Mouse (Mus musculus): ENCODE measurements at regions not wholly inside any gene's neighbourhood (a gene's known extent, or its start where the extent isn't known, plus 50 kb on each side); places are given as distances from the start of the nearest gene placed in this dataset.

DNA sequence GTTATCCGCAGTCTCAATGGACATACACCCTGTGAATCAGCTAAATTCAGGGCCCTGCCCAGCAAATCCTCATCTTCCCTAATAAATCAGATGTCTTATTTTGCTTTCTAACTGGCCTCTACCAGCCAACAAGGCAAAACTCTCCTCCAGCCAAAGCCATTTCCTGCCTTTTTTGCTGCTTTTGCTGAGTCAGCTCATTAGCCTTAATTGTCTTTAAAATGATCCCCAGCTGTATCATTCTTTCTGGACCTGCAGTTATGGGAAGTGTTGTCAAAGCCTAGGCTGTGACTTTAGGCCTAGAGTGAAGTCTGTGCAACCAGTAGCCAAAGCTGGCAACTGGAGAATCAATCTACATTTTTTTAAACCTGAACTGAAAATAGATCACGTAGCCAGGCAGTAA lies 81.4 kb downstream of the Mtpn start:
- DNase-seq = no peak

DNA sequence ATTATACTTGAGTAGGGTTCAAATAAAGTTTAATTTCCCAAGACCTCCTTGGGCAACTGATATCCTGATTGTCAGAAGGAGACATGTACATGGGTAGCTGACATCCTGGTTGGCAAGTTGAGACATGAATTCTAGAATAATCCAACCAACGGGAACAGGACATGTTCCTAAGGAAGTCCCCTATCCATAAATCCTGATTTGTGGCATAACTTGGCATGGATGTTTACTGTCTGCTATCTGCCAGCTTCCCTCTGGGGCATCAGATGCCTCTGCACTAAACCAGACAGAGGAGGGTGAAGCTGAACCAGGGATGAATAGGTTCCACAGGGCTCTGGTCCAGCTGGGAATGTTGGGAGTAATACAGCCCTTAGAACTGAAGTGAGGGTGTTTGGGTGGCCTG lies 94.7 kb downstream of the Mtpn start:
- no peak for DNase-seq

DNA sequence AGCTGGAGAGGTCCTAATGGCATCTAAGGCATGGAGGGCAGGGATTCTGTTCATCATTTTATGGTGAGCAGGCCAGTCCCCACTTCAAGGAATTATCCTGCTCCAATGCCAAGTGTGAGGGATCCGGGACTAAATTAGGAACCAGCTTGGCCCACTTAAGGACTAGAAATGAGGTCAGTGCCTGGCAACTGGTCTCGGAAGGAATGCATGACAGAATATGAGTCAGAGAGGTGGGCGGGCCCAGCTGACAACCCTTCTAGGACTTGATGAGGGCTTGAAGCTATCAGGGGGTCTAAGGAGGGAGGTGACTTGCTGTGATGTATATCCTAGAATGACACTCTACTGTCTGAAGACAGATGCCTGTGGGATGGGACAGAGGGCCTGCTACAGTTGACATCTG lies 100.4 kb upstream of the Fam180a start:
- peak; percentile 19 to 27 for DNase-seq

DNA sequence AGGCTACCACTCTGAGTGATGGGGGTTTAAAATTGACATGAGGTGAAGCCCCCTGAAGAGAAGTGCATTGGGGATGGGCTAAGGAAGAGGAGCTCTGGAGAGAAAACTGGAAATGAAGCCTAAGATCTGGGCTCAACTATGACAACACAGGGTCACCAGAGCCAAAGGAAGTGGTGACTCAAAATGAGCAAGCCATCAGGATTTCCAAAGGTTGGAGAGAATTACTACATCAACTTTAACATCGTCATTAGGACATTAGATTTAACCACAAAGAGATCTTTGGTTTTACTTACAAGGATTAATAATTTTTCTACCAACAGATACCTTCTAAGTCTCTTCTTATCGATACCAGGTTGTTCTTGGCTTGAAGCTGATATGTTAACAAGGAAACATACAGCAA lies 98.6 kb upstream of the Fam180a start:
- no peak for DNase-seq

DNA sequence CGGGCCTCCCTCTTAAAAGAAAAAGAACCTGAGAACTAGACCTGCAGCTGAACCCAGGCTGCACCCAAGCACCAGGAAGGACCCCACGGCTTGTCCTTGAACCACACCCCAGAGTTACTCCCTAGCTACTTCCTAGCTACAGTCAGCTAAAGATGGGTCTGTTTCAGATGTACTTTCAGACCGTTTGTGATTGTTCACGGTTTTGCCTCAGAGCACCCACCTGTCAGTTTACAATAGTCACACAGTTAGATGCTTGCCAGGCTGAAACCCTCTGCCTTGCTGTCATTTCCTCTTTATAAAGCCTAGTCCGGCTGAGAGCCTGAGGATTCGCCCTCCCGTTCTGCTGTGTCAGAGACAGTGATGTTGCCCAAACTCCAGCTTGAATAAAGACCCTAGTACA lies 95.0 kb upstream of the Fam180a start:
- no peak for DNase-seq

DNA sequence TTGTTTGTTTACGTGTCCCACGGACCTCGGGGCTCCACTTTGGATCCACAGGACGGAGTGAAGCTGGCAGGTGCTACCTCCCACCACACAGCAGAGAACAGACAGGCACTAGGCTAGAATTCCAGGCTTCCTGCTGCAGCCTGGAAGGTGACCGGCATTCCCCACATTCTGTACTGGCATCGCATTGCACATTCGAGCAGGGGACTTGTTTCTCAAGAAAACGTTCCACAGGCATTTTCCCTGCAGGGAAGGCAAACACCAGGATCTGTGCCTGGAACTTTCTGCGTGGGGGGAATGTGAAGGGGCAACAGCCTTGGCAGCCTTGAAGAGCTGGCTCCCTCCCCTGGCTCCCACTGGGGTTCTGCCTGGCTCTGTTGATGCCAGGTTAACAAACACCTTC lies 79.1 kb upstream of the Fam180a start:
- no peak for DNase-seq

DNA sequence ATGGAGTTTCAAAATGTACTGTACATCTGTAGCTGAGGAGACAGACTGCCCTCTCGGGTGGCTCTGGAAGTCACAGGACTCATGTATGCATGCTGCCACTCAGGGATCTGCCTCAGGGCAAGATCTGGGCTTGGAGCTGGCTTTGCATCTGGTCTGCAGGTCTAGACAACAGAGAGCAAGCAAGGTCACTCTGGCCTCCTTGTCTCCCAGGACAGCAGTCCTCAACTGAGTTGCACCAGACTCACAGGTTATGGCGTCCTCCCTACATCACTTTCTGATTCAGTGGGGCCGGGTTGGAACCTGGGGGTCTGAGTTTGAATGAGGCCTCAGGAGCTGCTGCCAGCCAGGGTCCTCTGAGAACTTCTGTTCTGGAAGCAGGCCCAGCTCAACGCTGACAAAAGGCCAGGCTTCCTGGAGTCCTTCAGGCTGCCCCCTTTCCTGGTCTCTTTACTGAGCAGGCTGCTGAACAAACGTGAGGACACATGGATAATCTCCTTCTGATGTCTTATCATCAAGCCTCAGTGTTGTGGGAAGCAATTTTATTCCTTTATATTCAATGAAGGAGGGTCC lies 77.5 kb upstream of the Fam180a start:
- no peak for DNase-seq

DNA sequence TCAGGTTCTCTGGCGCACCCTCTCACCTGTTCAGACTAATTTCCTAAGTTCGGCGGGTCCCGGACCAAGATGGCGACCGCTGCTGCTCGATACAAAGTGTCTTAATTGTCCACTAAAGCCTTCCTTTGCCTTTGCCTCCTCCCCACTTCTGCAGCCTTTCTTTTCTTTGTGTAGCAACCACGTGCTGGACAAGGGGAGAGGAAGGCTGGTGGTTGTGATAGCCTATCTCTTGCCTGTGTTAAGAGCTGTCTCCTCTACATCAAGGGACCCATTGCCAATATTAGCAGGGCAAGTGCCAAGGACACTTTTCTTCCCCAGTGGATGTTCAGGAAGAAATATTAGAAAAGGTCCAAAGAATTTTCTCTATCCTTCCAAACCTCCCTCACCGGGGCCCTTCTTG lies 69.8 kb upstream of the Fam180a start:
- no peak for DNase-seq

DNA sequence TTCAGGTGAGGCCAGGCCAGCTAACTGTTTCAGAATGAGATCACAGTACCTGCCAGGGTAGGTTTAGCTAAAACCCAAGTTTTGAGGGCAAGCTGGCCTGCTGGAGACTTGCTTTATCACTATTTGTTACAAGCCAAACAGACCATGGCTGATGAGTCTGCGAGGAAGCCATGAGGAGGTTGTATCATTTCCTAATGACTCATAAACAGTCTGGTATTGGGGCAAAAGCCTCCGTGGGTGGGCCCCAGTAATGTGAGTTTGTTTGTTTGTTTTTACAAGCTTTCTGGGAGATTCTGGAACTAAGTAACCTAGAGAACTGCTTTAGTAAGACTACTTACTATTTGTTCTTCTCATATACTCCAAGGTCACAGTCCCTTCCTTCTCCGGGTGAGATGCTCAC lies 62.9 kb upstream of the Fam180a start:
- DNase-seq = no peak

DNA sequence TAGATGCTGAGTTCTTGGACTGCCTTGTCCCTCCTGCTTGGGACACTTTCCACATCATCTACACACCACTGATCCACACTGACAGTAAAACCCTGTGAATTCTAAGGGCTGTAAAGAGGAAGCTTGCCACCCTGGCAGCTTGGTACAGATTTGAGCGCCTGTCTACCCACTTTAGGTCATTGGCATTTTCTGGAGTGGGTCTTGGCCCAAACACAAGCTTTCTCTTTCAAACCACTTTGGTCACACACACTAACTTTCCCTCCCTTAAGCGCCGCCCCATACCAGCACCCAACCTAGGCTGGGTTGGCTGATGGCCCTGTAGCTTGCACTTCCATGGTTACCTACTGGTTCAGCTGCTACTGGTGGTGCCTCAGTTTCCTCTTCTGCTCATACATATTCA lies 55.6 kb upstream of the Fam180a start:
- no peak for DNase-seq

DNA sequence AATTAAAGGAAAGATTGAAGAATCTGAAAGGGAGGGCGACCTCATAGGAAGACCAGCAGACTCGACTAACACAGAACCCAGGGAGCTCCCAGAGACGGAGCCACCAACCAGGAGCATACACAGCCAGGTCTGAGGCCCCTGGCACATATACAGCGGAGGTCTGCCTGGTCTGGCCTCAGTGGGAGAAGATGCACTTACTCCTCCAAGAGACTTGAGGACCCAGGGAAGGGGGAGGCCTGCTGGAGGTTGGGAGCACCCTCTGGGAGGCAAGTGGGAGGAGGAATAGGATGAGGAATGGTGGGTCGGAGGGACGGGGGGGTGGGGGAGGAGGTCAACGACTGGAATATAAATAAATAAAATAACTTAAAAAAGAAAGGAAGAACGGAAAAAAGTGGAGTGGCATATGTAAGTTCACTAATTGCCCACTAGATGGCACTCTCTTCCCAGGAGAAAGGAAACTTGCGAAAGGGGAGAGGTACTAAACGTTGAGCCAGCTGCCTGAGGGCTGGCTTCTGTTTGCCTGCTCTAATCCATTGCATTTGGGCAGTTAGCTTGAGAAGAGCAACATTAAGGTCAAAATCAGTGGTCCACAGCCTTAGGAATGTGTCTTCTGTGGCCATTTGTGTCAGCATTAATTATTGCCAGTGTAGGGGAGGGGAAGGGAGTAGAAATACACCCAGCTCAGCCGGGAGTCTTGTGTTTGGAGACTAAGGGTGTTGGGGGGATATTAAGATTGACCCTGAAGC lies 55.0 kb upstream of the Fam180a start:
- peak in 1 of 2 experiments; percentile 31 for DNase-seq

DNA sequence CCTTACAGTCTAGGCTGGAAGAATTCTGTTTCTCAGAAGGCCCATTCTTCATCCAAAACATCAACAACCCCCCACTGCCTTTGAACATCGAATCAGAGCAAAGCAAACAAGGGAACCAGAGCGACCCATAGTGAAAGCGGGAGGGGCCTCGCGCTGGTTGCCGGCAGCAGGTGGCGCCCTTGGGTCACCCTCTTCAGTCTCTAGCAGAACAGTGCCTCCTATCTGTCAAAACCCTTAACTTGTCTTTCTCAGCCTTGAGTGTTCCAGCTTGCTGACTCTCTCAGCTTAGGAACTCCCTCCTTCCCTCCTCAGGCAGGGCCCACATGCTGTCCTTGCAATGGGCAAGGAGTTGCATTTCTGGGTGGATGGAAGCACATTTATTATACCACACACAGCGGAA lies 53.9 kb upstream of the Fam180a start:
- peak; percentile 81 to 89 for DNase-seq

DNA sequence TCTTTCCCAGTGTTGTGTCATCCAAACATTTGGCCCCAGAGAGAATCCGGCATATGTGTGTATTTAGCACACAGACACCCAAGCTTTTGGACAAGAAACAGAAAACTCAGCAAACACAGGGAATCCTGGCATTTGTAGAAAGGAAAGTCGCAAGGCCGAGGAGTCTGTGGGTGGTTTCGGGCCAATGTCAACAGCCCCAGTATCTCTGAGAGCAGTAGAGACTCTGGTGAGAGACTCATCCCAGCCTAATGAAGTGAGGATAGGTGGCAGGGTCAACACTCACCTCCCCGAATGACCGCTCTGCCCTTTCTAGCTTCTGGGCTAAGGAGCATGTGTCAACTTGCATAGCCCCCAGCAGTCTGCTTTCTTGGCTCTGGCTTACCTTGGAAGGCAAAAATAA lies 52.9 kb upstream of the Fam180a start:
- DNase-seq = no peak

DNA sequence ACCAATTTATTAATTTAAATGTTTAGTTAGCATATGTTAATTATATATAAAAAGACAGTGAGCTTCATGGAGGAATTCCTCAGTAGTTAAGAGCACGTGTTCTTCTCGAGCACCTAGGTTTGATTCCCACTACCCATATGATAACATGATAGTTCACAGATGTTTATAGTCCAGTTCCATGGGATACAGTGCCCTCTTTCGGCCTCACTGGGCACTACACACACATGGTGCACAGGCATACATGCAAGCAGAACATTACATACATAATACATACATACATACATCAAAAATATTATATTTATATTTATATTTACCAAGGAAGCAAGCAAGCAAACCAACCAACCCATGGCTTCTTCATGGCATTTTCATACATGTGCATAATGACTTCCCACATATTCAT lies 51.6 kb upstream of the Fam180a start:
- DNase-seq = no peak

DNA sequence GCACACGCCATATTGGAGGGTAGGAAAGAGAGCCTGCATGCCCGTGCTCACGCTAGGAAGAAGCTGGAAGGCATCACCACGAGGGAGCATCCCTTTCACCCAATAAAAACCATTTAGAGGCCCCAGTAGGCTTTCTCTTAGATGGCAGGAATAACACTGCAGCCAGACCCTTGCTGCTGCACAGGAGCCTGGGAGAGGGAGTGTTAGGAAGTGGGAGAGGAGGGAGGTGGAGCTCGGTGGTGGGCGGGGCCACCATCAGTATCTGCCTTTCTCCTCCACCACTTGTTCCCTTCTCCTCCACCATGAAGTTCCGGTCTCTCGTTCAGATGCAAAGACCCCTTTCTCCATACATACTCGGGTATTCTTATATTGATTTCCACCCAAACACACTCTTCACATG lies 50.6 kb upstream of the Fam180a start:
- no peak for DNase-seq
